Mouse (Mus musculus) embryo, embryonic 9.5 days (tissue): ENCODE data around the gene Pxk.
"Not testable (repeated sequence)": the region's sequence is repeated elsewhere in the genome, so short reads cannot be mapped to it uniquely, and the experiment has no call there.

Source experiments
- DNase-seq: peaks from one replicate; pipeline ENCODE4 v3.0.0-alpha.2; 2017; ENCODE audit errors: extremely low spot score

Pxk gene

GRCm38 (mm10) chr14:8102676-8103075 is 4.7 kb downstream of the Pxk start:
- no peak for DNase-seq

- DNase-seq: no peak
Measured at GRCm38 (mm10) chr14:8108047-8108446, 10.0 kb downstream of the Pxk start.

- no peak for DNase-seq
Measured at GRCm38 (mm10) chr14:8108976-8109375, 11.0 kb downstream of the Pxk start.

DNA sequence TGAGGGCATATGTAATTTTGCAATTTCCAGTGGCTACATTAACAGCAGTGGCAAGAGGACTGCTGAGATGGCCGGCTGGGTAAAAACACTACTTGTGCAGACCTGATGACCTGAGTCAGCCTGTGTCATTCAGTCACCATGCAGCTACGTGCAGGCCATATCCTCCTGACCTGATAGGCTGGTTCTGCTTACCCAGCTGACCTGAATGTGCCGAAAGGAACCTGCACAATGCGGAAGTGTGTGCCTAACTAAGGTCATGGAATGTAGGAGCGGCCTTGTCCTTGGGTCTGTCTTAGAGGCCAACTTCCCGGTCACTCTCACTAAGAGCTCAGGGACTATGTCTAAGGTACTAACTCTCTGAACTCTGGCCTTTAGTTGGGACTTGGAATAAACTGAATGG is 13.5 kb downstream of the Pxk start:
- DNase-seq: no peak

- no peak for DNase-seq
Measured at GRCm38 (mm10) chr14:8112036-8112435, 14.0 kb downstream of the Pxk start.

DNA sequence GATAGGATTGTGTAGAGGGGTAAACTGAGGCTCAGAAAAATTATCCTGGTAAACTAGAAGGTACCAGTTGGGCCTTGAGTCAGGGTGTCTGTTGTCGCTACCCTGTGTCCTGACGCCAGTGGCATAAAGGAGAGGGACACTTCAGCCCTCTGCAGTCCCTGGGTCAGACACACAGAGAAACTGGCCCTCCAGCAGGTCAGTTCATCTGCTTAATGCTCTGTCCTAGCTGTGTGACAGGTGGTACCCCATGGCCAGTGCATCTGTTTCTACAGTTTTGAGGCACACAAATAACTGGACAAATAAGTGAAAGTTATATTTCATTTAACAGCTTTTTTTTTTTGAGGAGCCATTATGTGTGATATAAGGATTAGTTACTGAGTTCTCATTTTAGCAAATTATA is 15.6 kb downstream of the Pxk start:
- DNase-seq: no peak

GRCm38 (mm10) chr14:8114306-8114705 is 16.3 kb downstream of the Pxk start:
- DNase-seq: no peak

GRCm38 (mm10) chr14:8114756-8115155 is 16.7 kb downstream of the Pxk start:
- DNase-seq: no peak

DNA sequence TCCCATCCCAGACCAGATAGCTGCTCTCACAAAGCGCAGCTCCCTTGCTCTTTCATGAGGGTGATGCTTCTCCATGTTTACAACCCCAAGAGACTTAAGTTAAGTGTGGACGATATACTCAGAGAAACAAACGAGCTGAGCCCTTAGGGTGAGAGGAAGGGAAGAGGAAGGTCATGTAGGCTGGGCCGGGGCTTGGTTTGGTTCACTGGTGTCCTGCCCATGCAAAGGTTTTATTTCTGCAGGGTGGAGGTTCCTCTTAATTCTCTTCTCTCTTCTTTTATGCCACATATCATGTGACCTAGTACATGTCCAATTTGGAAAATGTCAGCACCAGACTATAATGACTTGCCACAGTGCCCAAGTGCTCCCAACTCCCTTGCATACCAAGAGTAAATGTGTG is 17.8 kb downstream of the Pxk start:
- DNase-seq: no peak

DNA sequence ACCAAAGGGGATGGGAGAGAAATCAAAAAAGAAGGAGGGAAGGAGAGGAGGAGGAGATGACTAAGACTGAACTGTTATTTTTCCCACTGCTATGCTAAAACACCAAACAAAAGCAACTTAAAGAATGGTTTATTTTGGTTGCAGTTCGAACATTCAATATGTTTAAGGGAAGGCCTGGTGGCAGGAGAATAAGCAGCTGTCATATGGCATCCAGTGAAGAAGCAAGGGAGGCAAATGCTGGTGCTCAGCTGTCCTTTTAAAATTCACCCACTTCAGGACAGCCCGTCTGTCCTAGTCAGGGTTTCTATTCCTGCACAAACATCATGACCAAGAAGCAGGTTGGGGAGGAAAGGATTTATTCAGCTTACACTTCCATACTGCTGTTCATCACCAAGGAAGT is 19.4 kb downstream of the Pxk start:
- no peak for DNase-seq

- no peak for DNase-seq
Measured at GRCm38 (mm10) chr14:8119454-8119853, 21.4 kb downstream of the Pxk start.

GRCm38 (mm10) chr14:8119904-8120303 is 21.9 kb downstream of the Pxk start:
- no peak for DNase-seq

DNA sequence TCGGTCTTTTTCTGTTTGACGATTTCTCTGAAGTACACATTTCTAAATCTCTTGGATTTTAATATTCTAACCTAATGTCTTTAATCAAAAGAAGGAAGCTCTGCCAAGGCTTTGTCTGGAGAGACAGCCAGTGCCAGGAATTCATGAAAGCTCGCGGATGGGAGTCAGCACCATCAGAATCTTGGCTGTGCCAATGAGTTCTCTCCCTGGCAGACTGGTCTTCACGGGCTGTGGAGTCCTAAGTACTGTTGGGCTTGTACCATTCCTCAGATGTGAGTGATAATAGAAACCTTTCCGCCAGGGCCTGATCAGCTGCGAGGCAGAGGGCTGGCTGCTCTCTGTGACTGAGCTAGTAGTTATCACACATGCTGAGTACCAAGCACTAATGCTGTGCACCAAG is 25.1 kb downstream of the Pxk start:
- DNase-seq: no peak

GRCm38 (mm10) chr14:8123611-8124010 is 25.6 kb downstream of the Pxk start:
- not testable (repeated sequence) for DNase-seq

GRCm38 (mm10) chr14:8124046-8124881 is 26.3 kb downstream of the Pxk start:
- no peak for DNase-seq

GRCm38 (mm10) chr14:8127971-8128370 is 30.0 kb downstream of the Pxk start:
- DNase-seq: no peak

- no peak for DNase-seq
Measured at GRCm38 (mm10) chr14:8132789-8133188, 34.8 kb downstream of the Pxk start.

DNA sequence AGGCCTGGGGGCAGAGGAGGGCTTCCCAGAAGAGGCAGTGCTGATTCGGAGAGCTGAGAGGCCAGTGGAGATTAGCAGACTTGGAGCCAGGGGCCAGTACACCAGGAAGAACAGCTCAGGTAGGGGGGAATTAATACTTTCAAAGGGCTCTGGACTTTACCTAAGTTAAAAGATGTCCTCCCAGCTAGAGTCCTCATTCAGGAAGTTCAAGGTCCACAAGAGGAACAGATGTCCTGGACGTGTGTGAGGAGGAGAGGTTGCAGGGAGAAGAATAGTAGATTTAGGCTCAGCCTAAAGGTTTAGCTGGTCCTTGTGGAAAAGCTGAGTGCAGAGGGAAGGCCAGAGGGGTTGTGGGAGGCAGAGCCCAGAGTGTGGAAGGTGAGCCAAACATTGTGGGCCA is 36.2 kb downstream of the Pxk start:
- DNase-seq: no peak

- no peak for DNase-seq
Measured at GRCm38 (mm10) chr14:8135130-8135529, 37.1 kb downstream of the Pxk start.

GRCm38 (mm10) chr14:8139724-8140710 is 42.0 kb downstream of the Pxk start:
- DNase-seq: no peak

- no peak for DNase-seq
Measured at GRCm38 (mm10) chr14:8141131-8141530, 43.1 kb downstream of the Pxk start.
